Mouse (Mus musculus) ES-CJ7 (cell line): Measurements from ENCODE around the gene Shox2.

ENCODE experiments used
- DNase-seq: peaks from one replicate; pipeline ENCODE4 v3.0.0; 2011; ENCODE audit warnings: low read depth, low spot score

Shox2 gene

GRCm38 (mm10) chr3:66964884-66965283 is 16.7 kb downstream of the Shox2 start:
- DNase-seq: no peak

- no peak for DNase-seq
Observed at GRCm38 (mm10) chr3:66959972-66960371, 21.6 kb downstream of the Shox2 start.

- DNase-seq: peak; percentile 16
Observed at GRCm38 (mm10) chr3:66955126-66955525, 26.4 kb downstream of the Shox2 start.

GRCm38 (mm10) chr3:66939675-66940074 is 41.9 kb downstream of the Shox2 start:
- DNase-seq: no peak

- no peak for DNase-seq
Observed at GRCm38 (mm10) chr3:66922436-66922835, 59.1 kb downstream of the Shox2 start.
